Mouse (Mus musculus) MN1 (cell line): ENCODE measurements at regions not wholly inside any gene's neighbourhood (a gene's known extent, or its start where the extent isn't known, plus 50 kb on each side); places are given as distances from the start of the nearest gene placed in this dataset.

Experiments
- DNase-seq: peaks from one replicate; pipeline ENCODE4 v3.0.0-alpha.2; 2016; ENCODE audit warnings: low spot score

- DNase-seq = no peak
Observed at GRCm38 (mm10) chr6:12140596-12140995, 233.0 kb downstream of the Phf14 start.

GRCm38 (mm10) chr6:12145216-12145615 lies 237.6 kb downstream of the Phf14 start:
- DNase-seq = no peak

GRCm38 (mm10) chr6:12150613-12151333 lies 243.2 kb downstream of the Phf14 start:
- DNase-seq = no peak

- DNase-seq = no peak
Observed at GRCm38 (mm10) chr6:12163971-12164370, 256.4 kb downstream of the Phf14 start.

- DNase-seq = no peak
Observed at GRCm38 (mm10) chr6:12168533-12168932, 260.9 kb downstream of the Phf14 start.

GRCm38 (mm10) chr6:12169431-12169830 lies 261.8 kb downstream of the Phf14 start:
- no peak for DNase-seq

- DNase-seq = no peak
Observed at GRCm38 (mm10) chr6:12170722-12171121, 263.1 kb downstream of the Phf14 start.

- DNase-seq = no peak
Observed at GRCm38 (mm10) chr6:12171189-12171588, 263.6 kb downstream of the Phf14 start.

GRCm38 (mm10) chr6:12177996-12178395 lies 270.4 kb downstream of the Phf14 start:
- no peak for DNase-seq

- DNase-seq = no peak
Observed at GRCm38 (mm10) chr6:12180951-12181350, 273.3 kb downstream of the Phf14 start.

- DNase-seq = no peak
Observed at GRCm38 (mm10) chr6:12210190-12210589, 302.6 kb downstream of the Phf14 start.

GRCm38 (mm10) chr6:12214526-12215177 lies 307.0 kb downstream of the Phf14 start:
- DNase-seq = no peak

GRCm38 (mm10) chr6:12215178-12215553 lies 307.6 kb downstream of the Phf14 start:
- DNase-seq = no peak

GRCm38 (mm10) chr6:12244151-12244550 lies 336.5 kb downstream of the Phf14 start:
- DNase-seq = no peak

- DNase-seq = no peak
Observed at GRCm38 (mm10) chr6:12247975-12248374, 340.4 kb downstream of the Phf14 start.

GRCm38 (mm10) chr6:12248599-12248998 lies 341.0 kb downstream of the Phf14 start:
- no peak for DNase-seq

- DNase-seq = no peak
Observed at GRCm38 (mm10) chr6:12254507-12254906, 346.9 kb downstream of the Phf14 start.

GRCm38 (mm10) chr6:12255434-12255833 lies 347.8 kb downstream of the Phf14 start:
- DNase-seq = no peak

GRCm38 (mm10) chr6:12258273-12258672 lies 350.7 kb downstream of the Phf14 start:
- no peak for DNase-seq

GRCm38 (mm10) chr6:12258940-12259481 lies 351.4 kb downstream of the Phf14 start:
- no peak for DNase-seq

- DNase-seq = no peak
Observed at GRCm38 (mm10) chr6:12259629-12260028, 352.0 kb downstream of the Phf14 start.

GRCm38 (mm10) chr6:12260325-12261076 lies 352.9 kb downstream of the Phf14 start:
- peak; percentile 58 for DNase-seq
